Mouse (Mus musculus) heart, adult 2 months (tissue): ENCODE results near the gene Capn1. TPM values are rescaled to one million over a fixed set of nuclear protein-coding genes. Genes with fewer than 3 reads are reported as not detected.

Experiments used
- DNase-seq, 2 experiments: peaks; one replicate each; pipeline ENCODE4 v3.0.0; 2021
- H3K27ac ChIP-seq: fragments of 200-600 bp; 2 replicates; pipeline ENCODE4 v1.8.1; 2022
- H3K27me3 ChIP-seq: fragments of 200-500 bp; 2 replicates; pipeline ENCODE4 v1.6.1; 2012; ENCODE audit warnings: mild to moderate bottlenecking, low read length, inconsistent platforms, mixed read lengths; ENCODE audit not compliant: control insufficient read depth, insufficient read depth
- H3K36me3 ChIP-seq: fragments of 200-500 bp; 2 replicates; pipeline ENCODE4 v1.6.1; 2012; ENCODE audit warnings: low read length, inconsistent platforms; ENCODE audit not compliant: control insufficient read depth, insufficient read depth
- H3K4me1 ChIP-seq: fragments of 200-500 bp; 2 replicates; pipeline ENCODE4 v1.6.1; 2011; ENCODE audit warnings: low read length; ENCODE audit not compliant: control insufficient read depth, insufficient read depth
- H3K4me3 ChIP-seq: fragments of 200-600 bp; 2 replicates; pipeline ENCODE4 v1.8.1; 2022
- H3K79me2 ChIP-seq: fragments of 200-500 bp; replicated peaks from 2 replicates; pipeline ENCODE4 v1.6.1; 2012; ENCODE audit warnings: mild to moderate bottlenecking, inconsistent platforms, low read length, moderate library complexity, mixed read lengths; ENCODE audit not compliant: control insufficient read depth, insufficient read depth
- H3K9ac ChIP-seq: fragments of 200-500 bp; 2 replicates; pipeline ENCODE4 v1.6.1; 2012; ENCODE audit warnings: low read depth, mild to moderate bottlenecking, control low read depth, inconsistent platforms, low read length, mixed read lengths
- CTCF ChIP-seq: fragments of 200-600 bp; IDR thresholded peaks from 2 replicates; pipeline ENCODE4 v1.8.1; 2022; ENCODE audit warnings: antibody characterized with exemption, mild to moderate bottlenecking, moderate library complexity
- EP300 ChIP-seq: fragments of 200-500 bp; IDR thresholded peaks from 2 replicates; pipeline ENCODE4 v1.6.1; 2011; ENCODE audit warnings: low read depth, low read length, control low read depth; ENCODE audit not compliant: insufficient read depth
- POLR2A ChIP-seq: fragments of 200-500 bp; IDR thresholded peaks from 2 replicates; pipeline ENCODE4 v1.6.1; 2011; ENCODE audit warnings: mild to moderate bottlenecking, low read depth, low read length, control low read depth; ENCODE audit not compliant: insufficient read depth
- WGBS: fragments of 180-500 bp; shearing (Covaris S2); methylation state at CpG from one replicate; pipeline ENCODE4 v1.1.7; 2018; 5-methylcytosine and 5-hydroxymethylcytosine counted together
- intact Hi-C: fragments of 180-260 bp; cut with DNase I; formaldehyde crosslinking; loops from one replicate; pipeline ENCODE4 v1.15.1; 2025
- polyA plus RNA-seq: library from polyadenylated mRNA; depleted of rRNA; stranded (reverse); fragments of >200 nt; gene quantifications from 2 replicates; pipeline ENCODE4 v1.2.3, GENCODE M21; 2012
- total RNA-seq, 2 experiments: library from RNA; stranded (reverse); gene quantifications; 2 replicates each; pipeline ENCODE4 v1.2.3; 2021

The Capn1 gene
- total and polyA plus RNA-seq, 3 experiments, result 21.5 to 26.8 (median 26.4) TPM

GRCm38 (mm10) chr19:5990033-5990432 is 25.7 kb downstream of the Capn1 start:
- intact Hi-C loops, result no loop called here
- H3K79me2 ChIP-seq, result no peaks in the 10 kb centered on the region
- H3K27me3 ChIP-seq, result no peaks in the 10 kb centered on the region
- TF ChIP-seq CTCF, result no peak
- no peak for TF ChIP-seq EP300
- no peak for TF ChIP-seq POLR2A
- H3K4me1 ChIP-seq, result no peaks in the 10 kb centered on the region
- H3K4me3 ChIP-seq, result no peak overlapping the region
- 82% methylated on average over 12 of the region's 12 CpGs for WGBS
- DNase-seq, result no peak
- no peaks in the 10 kb centered on the region for H3K36me3 ChIP-seq
- no peak overlapping the region for H3K9ac ChIP-seq
- no peak overlapping the region for H3K27ac ChIP-seq

- no peak for DNase-seq
- H3K27ac ChIP-seq, result no peak overlapping the region
- TF ChIP-seq CTCF, result no peak
- TF ChIP-seq EP300, result no peak
- TF ChIP-seq POLR2A, result no peak
- no peaks in the 10 kb centered on the region for H3K36me3 ChIP-seq
- H3K27me3 ChIP-seq, result no peaks in the 10 kb centered on the region
- WGBS, result 67% methylated on average over 6 of the region's 6 CpGs
- no peak overlapping the region for H3K4me3 ChIP-seq
- intact Hi-C loops, result no loop called here
- H3K79me2 ChIP-seq, result no peaks in the 10 kb centered on the region
- no peak overlapping the region for H3K9ac ChIP-seq
- no peaks in the 10 kb centered on the region for H3K4me1 ChIP-seq
These were observed 26.1 kb downstream of the Capn1 start for GRCm38 (mm10) chr19:5989585-5989984.

GRCm38 (mm10) chr19:5988815-5989452 is 26.8 kb downstream of the Capn1 start:
- Histone ChIP-seq H3K9ac (no peak overlapping the region), H3K27ac (no peak overlapping the region), H3K4me1 (no peaks in the 10 kb centered on the region), H3K4me3 (no peak overlapping the region), H3K79me2 (no peaks in the 10 kb centered on the region), H3K27me3 (no peaks in the 10 kb centered on the region), H3K36me3 (no peaks in the 10 kb centered on the region)
- DNase-seq, result peak; percentile 55 to 67
- intact Hi-C loops, result no loop called here
- WGBS, result 35% methylated on average over 13 of the region's 13 CpGs
- TF ChIP-seq CTCF, result no peak
- no peak for TF ChIP-seq POLR2A
- TF ChIP-seq EP300, result no peak

- Histone ChIP-seq H3K79me2 (no peaks in the 10 kb centered on the region), H3K4me3 (no peak overlapping the region), H3K27me3 (no peaks in the 10 kb centered on the region), H3K27ac (no peak overlapping the region), H3K36me3 (no peaks in the 10 kb centered on the region), H3K9ac (no peak overlapping the region), H3K4me1 (no peaks in the 10 kb centered on the region)
- intact Hi-C loops, result no loop called here
- WGBS, result 60% methylated on average over 5 of the region's 5 CpGs
- no peak for TF ChIP-seq CTCF
- no peak for TF ChIP-seq POLR2A
- TF ChIP-seq EP300, result no peak
- no peak for DNase-seq
These were observed 27.5 kb downstream of the Capn1 start for GRCm38 (mm10) chr19:5988027-5988814.

GRCm38 (mm10) chr19:5986043-5986442 is 29.7 kb downstream of the Capn1 start, which contains the start of gene Slc22a20:
Slc22a20 (minus strand) TSS chr19:5986143.
- Histone ChIP-seq H3K27me3 (no peaks in the 10 kb centered on the region), H3K36me3 (no peaks in the 10 kb centered on the region), H3K79me2 (no peaks in the 10 kb centered on the region), H3K9ac (no peak within 1 kb of the TSS), H3K4me3 (no peak within 1 kb of the TSS), H3K4me1 (no peaks in the 10 kb centered on the region), H3K27ac (no peak within 1 kb of the TSS)
- TF ChIP-seq POLR2A (no peak), CTCF (no peak), EP300 (no peak)
- 70% methylated on average over 4 of the region's 4 CpGs for WGBS
- no peak for DNase-seq
- intact Hi-C loops, result no loop called here

GRCm38 (mm10) chr19:5980477-5980876 is 35.2 kb downstream of the Capn1 start:
- H3K27ac ChIP-seq, result no peak overlapping the region
- no peaks in the 10 kb centered on the region for H3K27me3 ChIP-seq
- no peaks in the 10 kb centered on the region for H3K36me3 ChIP-seq
- H3K9ac ChIP-seq, result no peak overlapping the region
- H3K4me1 ChIP-seq, result no peaks in the 10 kb centered on the region
- H3K79me2 ChIP-seq, result no peaks in the 10 kb centered on the region
- WGBS, result 80% methylated on average over 9 of the region's 9 CpGs
- intact Hi-C loops, result no loop called here
- TF ChIP-seq CTCF (no peak), EP300 (no peak), POLR2A (no peak)
- DNase-seq, result no peak
- no peak overlapping the region for H3K4me3 ChIP-seq
